Mouse (Mus musculus) cerebellum, adult 2 months (tissue): Measurements from ENCODE around the gene Dcun1d4.

Experiments used
- CTCF ChIP-seq: fragments of 200-500 bp; IDR thresholded peaks from 2 replicates; pipeline ENCODE4 v1.5.1; 2011; ENCODE audit warnings: low read depth, mild to moderate bottlenecking, control low read depth, low read length, moderate library complexity, borderline replicate concordance; ENCODE audit not compliant: insufficient read depth
- POLR2A ChIP-seq: fragments of 200-500 bp; IDR thresholded peaks from 2 replicates; pipeline ENCODE4 v1.6.1; 2011; ENCODE audit warnings: low read length, control low read depth, borderline replicate concordance; ENCODE audit not compliant: insufficient read depth

DNA sequence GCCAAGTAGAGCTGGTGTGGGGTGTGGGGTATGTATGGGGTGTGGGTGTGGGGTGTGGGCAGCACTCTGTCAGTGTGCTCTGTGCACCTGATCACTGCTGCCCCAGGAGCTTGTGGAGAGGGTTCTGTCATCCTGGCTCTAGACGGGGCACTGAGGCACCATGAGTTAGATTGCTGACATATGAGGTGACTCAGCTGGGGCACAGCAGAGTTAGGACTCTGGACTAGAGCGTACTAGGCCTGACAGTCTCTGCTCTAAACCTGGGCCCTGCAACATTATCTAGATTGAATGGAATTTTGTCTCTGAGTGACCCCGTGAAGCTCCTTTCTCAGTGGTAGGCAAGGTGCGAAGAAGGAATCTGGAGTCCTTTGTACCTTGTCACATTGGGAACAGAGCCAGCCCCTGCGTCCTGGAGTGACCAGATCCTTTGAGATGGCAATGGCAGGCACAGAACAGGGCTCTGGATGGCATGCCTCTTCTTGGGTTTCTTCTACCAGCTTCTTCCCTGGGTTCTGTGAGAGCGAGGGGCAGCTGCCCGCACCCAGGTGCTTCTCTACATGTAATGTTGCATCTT is 20.2 kb downstream of the Dcun1d4 start:
- no peak for TF ChIP-seq CTCF
- no peak for TF ChIP-seq POLR2A
